Comparison of ENCODE assay signal across 8 mouse cellular contexts in genomic region chr2:181288691-181289090, GRCm38 (mm10). TPM values are rescaled to one million over a fixed set of nuclear protein-coding genes. Genes with fewer than 3 reads are reported as not detected.
DNase-seq lines count a peak whose midpoint lies in the region; ATAC-seq lines count a peak whose summit lies in the region.

No protein-coding gene starts in this region.

- peak overlapping the region; percentile 59; the same call in 1 of the 2 replicates for H3K9ac ChIP-seq in heart, embryonic 15.5 days
- peak overlapping the region; percentile 68 for H3K9ac ChIP-seq in intestine, embryonic 16.5 days (ENCODE audit: low read depth, low read length)
- peak overlapping the region; percentile 58; the same call in 1 of the 2 replicates for H3K9ac ChIP-seq in midbrain, embryonic 16.5 days (ENCODE audit: low read depth, low read length)

- peak overlapping the region; percentile 95 for H3K27ac ChIP-seq in heart, embryonic 15.5 days
- H3K27ac ChIP-seq in brown adipose tissue, adult 24 weeks (replicated peaks; ENCODE audit: low read depth, low read length), result no peak overlapping the region; the same call in 1 of the 2 replicates
- H3K27ac ChIP-seq in intestine, embryonic 16.5 days (ENCODE audit: low read length), result no peak overlapping the region
- H3K27ac ChIP-seq in midbrain, embryonic 16.5 days (ENCODE audit: low read length), result no peak overlapping the region

- 70% methylated on average over 3 of the region's 3 CpGs for WGBS in heart, embryonic 15.5 days
- WGBS in intestine, embryonic 16.5 days, result 65% methylated on average over 3 of the region's 3 CpGs
- 92% methylated on average over 3 of the region's 3 CpGs for WGBS in midbrain, embryonic 16.5 days

- DNase-seq in heart, adult 8-10 months (ENCODE audit: low spot score), result no peak
- DNase-seq in thymus, postnatal 0 days (ENCODE audit: low spot score), result no peak

- H3K9me3 ChIP-seq in heart, embryonic 15.5 days (replicated peaks), result no peaks in the 10 kb centered on the region
- H3K9me3 ChIP-seq in intestine, embryonic 16.5 days (ENCODE audit: control insufficient read depth, low read length), result no peaks in the 10 kb centered on the region
- H3K9me3 ChIP-seq in midbrain, embryonic 16.5 days (replicated peaks; ENCODE audit: control insufficient read depth, low read length, poor library complexity, severe bottlenecking), result no peaks in the 10 kb centered on the region

- ATAC-seq in heart, embryonic 15.5 days (replicated peaks; ENCODE audit: insufficient number of reproducible peaks, insufficient read depth, low FRiP score, low read depth), result no peak
- ATAC-seq in intestine, embryonic 16.5 days, result no peak
- ATAC-seq in midbrain, embryonic 16.5 days, result no peak
- ATAC-seq in erythroid progenitor cell, adult 5-6 weeks (replicated peaks; ENCODE audit: low FRiP score, poor library complexity, severe bottlenecking), result no peak
- no peak for ATAC-seq in granulocyte monocyte progenitor cell, adult 5-6 weeks (replicated peaks; ENCODE audit: poor library complexity, severe bottlenecking)

- H3K4me2 ChIP-seq in heart, embryonic 15.5 days, result peak overlapping the region; percentile 71
- peak overlapping the region; percentile 69 for H3K4me2 ChIP-seq in intestine, embryonic 16.5 days (ENCODE audit: low read depth, low read length)
- peak overlapping the region; percentile 55 for H3K4me2 ChIP-seq in midbrain, embryonic 16.5 days (ENCODE audit: low read length)

- H3K4me3 ChIP-seq in heart, embryonic 15.5 days, result peak overlapping the region; percentile 83
- H3K4me3 ChIP-seq in brown adipose tissue, adult 24 weeks (ENCODE audit: insufficient read depth, low read depth, low read length), result peak overlapping the region; percentile 91
- H3K4me3 ChIP-seq in intestine, embryonic 16.5 days (ENCODE audit: low read length), result peak overlapping the region; percentile 67
- peak overlapping the region; percentile 44 for H3K4me3 ChIP-seq in midbrain, embryonic 16.5 days (ENCODE audit: low read depth, low read length)

- H3K27me3 ChIP-seq in heart, embryonic 15.5 days, result no peaks in the 10 kb centered on the region
- no peaks in the 10 kb centered on the region for H3K27me3 ChIP-seq in intestine, embryonic 16.5 days (replicated peaks; ENCODE audit: control insufficient read depth, insufficient read depth, low read length)
- H3K27me3 ChIP-seq in midbrain, embryonic 16.5 days (ENCODE audit: control insufficient read depth, insufficient read depth, low read depth, low read length), result no peaks in the 10 kb centered on the region

- peaks cover 2% of the 10 kb centered on the region; the same call in 1 of the 2 replicates for H3K36me3 ChIP-seq in heart, embryonic 15.5 days
- peaks cover 2% of the 10 kb centered on the region; the same call in 1 of the 2 replicates for H3K36me3 ChIP-seq in intestine, embryonic 16.5 days (ENCODE audit: control insufficient read depth, insufficient read depth, low read length)
- H3K36me3 ChIP-seq in midbrain, embryonic 16.5 days (ENCODE audit: control insufficient read depth, insufficient read depth, low read length), result no peaks in the 10 kb centered on the region

- H3K4me1 ChIP-seq in heart, embryonic 15.5 days (replicated peaks), result peaks cover 16% of the 10 kb centered on the region
- no peaks in the 10 kb centered on the region; the same call in 1 of the 2 replicates for H3K4me1 ChIP-seq in brown adipose tissue, adult 24 weeks (ENCODE audit: control insufficient read depth, insufficient read depth, insufficient read length, low read length)
- peaks cover 14% of the 10 kb centered on the region for H3K4me1 ChIP-seq in intestine, embryonic 16.5 days (ENCODE audit: control insufficient read depth, insufficient read depth, low read length)
- H3K4me1 ChIP-seq in midbrain, embryonic 16.5 days (ENCODE audit: control insufficient read depth, insufficient read depth, low read length), result peaks cover 22% of the 10 kb centered on the region

RNA-seq across cellular contexts. Expression of gene Gmeb2, which starts 0.9 kb away (rescaled TPM):
- 7.4 and 9.5 TPM in 2 replicates for polyA plus RNA-seq in heart, embryonic 15.5 days (2015; fragmentation: Nextera tagmentation; extraction: Ambion mirVana)
- total RNA-seq in heart, adult 8-10 months (2022), result 1 to 10 TPM; 6.9 to 8.8 (median 7.7) TPM
- polyA plus RNA-seq in brown adipose tissue, adult 24 weeks (2012; ENCODE audit: insufficient read depth, insufficient read length, missing spikeins), result 3.8 and 4.7 TPM in 2 replicates
- polyA plus RNA-seq in intestine, embryonic 16.5 days (2015; fragmentation: Nextera tagmentation; extraction: Ambion mirVana), result 11.7 and 12.9 TPM in 2 replicates
- 16.3 and 17.6 TPM in 2 replicates for polyA plus RNA-seq in midbrain, embryonic 16.5 days (2015; fragmentation: Nextera tagmentation; extraction: Ambion mirVana)
- 33.1 and 57.3 TPM in 2 replicates for total RNA-seq in erythroid progenitor cell, adult 5-6 weeks (2015; ENCODE audit: low replicate concordance)
- total RNA-seq in erythroid progenitor cell, adult 5-6 weeks (2017; ENCODE audit: low replicate concordance), result 29.0 and 55.1 TPM in 2 replicates
- 11.8 and 14.1 TPM in 2 replicates for polyA plus RNA-seq in thymus, postnatal 0 days (2015; fragmentation: Nextera tagmentation; extraction: Ambion mirVana)
- 11.8 and 15.3 TPM in 2 replicates for total RNA-seq in granulocyte monocyte progenitor cell, adult 5-6 weeks (2014; fragmentation: Nextera tagmentation)
- 10.4 and 16.5 TPM in 2 replicates for total RNA-seq in granulocyte monocyte progenitor cell, adult 5-6 weeks (2017)

RNA-seq across cellular contexts. Expression of gene Stmn3, which starts 25.6 kb away (rescaled TPM):
- polyA plus RNA-seq in heart, embryonic 15.5 days (2015; fragmentation: Nextera tagmentation; extraction: Ambion mirVana), result 0.89 and 13.4 TPM in 2 replicates
- total RNA-seq in heart, adult 8-10 months (2022), result under 1 TPM in 2 of 4 experiments, not detected in 2; 0.30 to 0.47 TPM
- not detected in 2 replicates for polyA plus RNA-seq in brown adipose tissue, adult 24 weeks (2012; ENCODE audit: insufficient read depth, insufficient read length, missing spikeins)
- polyA plus RNA-seq in intestine, embryonic 16.5 days (2015; fragmentation: Nextera tagmentation; extraction: Ambion mirVana), result 36.3 and 40.2 TPM in 2 replicates
- 1,527 and 1,727 TPM in 2 replicates for polyA plus RNA-seq in midbrain, embryonic 16.5 days (2015; fragmentation: Nextera tagmentation; extraction: Ambion mirVana)
- total RNA-seq in erythroid progenitor cell, adult 5-6 weeks (2015; ENCODE audit: low replicate concordance), result not detected in 2 replicates
- not detected in 2 replicates for total RNA-seq in erythroid progenitor cell, adult 5-6 weeks (2017; ENCODE audit: low replicate concordance)
- polyA plus RNA-seq in thymus, postnatal 0 days (2015; fragmentation: Nextera tagmentation; extraction: Ambion mirVana), result 0.22 and 0.27 TPM in 2 replicates
- total RNA-seq in granulocyte monocyte progenitor cell, adult 5-6 weeks (2014; fragmentation: Nextera tagmentation), result not detected in 2 replicates
- total RNA-seq in granulocyte monocyte progenitor cell, adult 5-6 weeks (2017), result not detected in 2 replicates

RNA-seq across cellular contexts. Expression of gene Rtel1, which starts 30.8 kb away (rescaled TPM):
- polyA plus RNA-seq in heart, embryonic 15.5 days (2015; fragmentation: Nextera tagmentation; extraction: Ambion mirVana), result 18.0 and 27.9 TPM in 2 replicates
- 10 to 100 TPM in 2 of 4 experiments, 1 to 10 TPM in 2; 8.1 to 13.0 (median 10.0) TPM for total RNA-seq in heart, adult 8-10 months (2022)
- polyA plus RNA-seq in brown adipose tissue, adult 24 weeks (2012; ENCODE audit: insufficient read depth, insufficient read length, missing spikeins), result 7.2 and 15.6 TPM in 2 replicates
- polyA plus RNA-seq in intestine, embryonic 16.5 days (2015; fragmentation: Nextera tagmentation; extraction: Ambion mirVana), result 31.0 and 32.0 TPM in 2 replicates
- polyA plus RNA-seq in midbrain, embryonic 16.5 days (2015; fragmentation: Nextera tagmentation; extraction: Ambion mirVana), result 38.8 and 48.8 TPM in 2 replicates
- 63.3 and 80.4 TPM in 2 replicates for total RNA-seq in erythroid progenitor cell, adult 5-6 weeks (2015; ENCODE audit: low replicate concordance)
- 52.0 and 60.7 TPM in 2 replicates for total RNA-seq in erythroid progenitor cell, adult 5-6 weeks (2017; ENCODE audit: low replicate concordance)
- polyA plus RNA-seq in thymus, postnatal 0 days (2015; fragmentation: Nextera tagmentation; extraction: Ambion mirVana), result 31.9 and 37.6 TPM in 2 replicates
- 63.9 and 85.0 TPM in 2 replicates for total RNA-seq in granulocyte monocyte progenitor cell, adult 5-6 weeks (2014; fragmentation: Nextera tagmentation)
- total RNA-seq in granulocyte monocyte progenitor cell, adult 5-6 weeks (2017), result 30.1 and 47.5 TPM in 2 replicates

RNA-seq across cellular contexts. Expression of gene Helz2, which starts 46.9 kb away (rescaled TPM):
- 0.87 and 1.9 TPM in 2 replicates for polyA plus RNA-seq in heart, embryonic 15.5 days (2015; fragmentation: Nextera tagmentation; extraction: Ambion mirVana)
- 1 to 10 TPM; 7.9 to 9.5 (median 9.0) TPM for total RNA-seq in heart, adult 8-10 months (2022)
- polyA plus RNA-seq in brown adipose tissue, adult 24 weeks (2012; ENCODE audit: insufficient read depth, insufficient read length, missing spikeins), result 4.0 and 5.4 TPM in 2 replicates
- polyA plus RNA-seq in intestine, embryonic 16.5 days (2015; fragmentation: Nextera tagmentation; extraction: Ambion mirVana), result 2.2 and 3.7 TPM in 2 replicates
- polyA plus RNA-seq in midbrain, embryonic 16.5 days (2015; fragmentation: Nextera tagmentation; extraction: Ambion mirVana), result 0.32 and 0.44 TPM in 2 replicates
- 15.1 and 15.5 TPM in 2 replicates for total RNA-seq in erythroid progenitor cell, adult 5-6 weeks (2015; ENCODE audit: low replicate concordance)
- 10.1 and 15.4 TPM in 2 replicates for total RNA-seq in erythroid progenitor cell, adult 5-6 weeks (2017; ENCODE audit: low replicate concordance)
- 5.0 TPM in 2 replicates for polyA plus RNA-seq in thymus, postnatal 0 days (2015; fragmentation: Nextera tagmentation; extraction: Ambion mirVana)
- total RNA-seq in granulocyte monocyte progenitor cell, adult 5-6 weeks (2014; fragmentation: Nextera tagmentation), result 5.6 and 6.1 TPM in 2 replicates
- total RNA-seq in granulocyte monocyte progenitor cell, adult 5-6 weeks (2017), result 3.0 and 6.0 TPM in 2 replicates

Comparison
In these comparisons a context has a peak if more than half of its experiments do, and no peak if none do; other contexts are left out.
1. RNA of gene Stmn3, which starts 25.6 kb away (polyA plus RNA-seq): 1,527 to 1,727 TPM in midbrain, embryonic 16.5 days; 36.3 to 40.2 TPM in intestine, embryonic 16.5 days, 0.89 to 13.4 TPM in heart, embryonic 15.5 days, not detected in brown adipose tissue, adult 24 weeks and 0.22 to 0.27 TPM in thymus, postnatal 0 days; every median in the first group is over 10 times any median in the second.
2. Peak in every context shown above with its lines, with median percentiles within 50 percentile points of each other: H3K4me2 ChIP-seq, H3K4me3 ChIP-seq and H3K9ac ChIP-seq.